Mouse (Mus musculus) lung, embryonic 15.5 days (tissue): Measurements from ENCODE around the gene Fbxo34. TPM values are rescaled to one million over a fixed set of nuclear protein-coding genes. Genes with fewer than 3 reads are reported as not detected.

Experiments used
- ATAC-seq: fragments of 200-750 bp; cut with Nextera tagmentation; 2 replicates; pipeline ENCODE4 v1.8.0; 2017; ENCODE audit warnings: moderate number of reproducible peaks, borderline replicate concordance; ENCODE audit not compliant: low FRiP score, low TSS enrichment; ENCODE audit errors: extremely low read depth
- H3K27ac ChIP-seq: fragments of 300-500 bp; sonication (generic); 2 replicates; pipeline ENCODE4 v1.5.1; 2015; ENCODE audit warnings: moderate library complexity, mild to moderate bottlenecking, inconsistent platforms
- H3K27me3 ChIP-seq: fragments of 300-500 bp; sonication (generic); 2 replicates; pipeline ENCODE4 v1.6.1; 2015; ENCODE audit warnings: inconsistent platforms
- H3K36me3 ChIP-seq: fragments of 300-500 bp; sonication (generic); 2 replicates; pipeline ENCODE4 v1.6.1; 2015; ENCODE audit warnings: inconsistent platforms
- H3K4me1 ChIP-seq: fragments of 300-500 bp; sonication (generic); 2 replicates; pipeline ENCODE4 v1.6.1; 2015; ENCODE audit warnings: inconsistent platforms
- H3K4me2 ChIP-seq: fragments of 300-500 bp; sonication (generic); 2 replicates; pipeline ENCODE4 v1.6.1; 2015; ENCODE audit warnings: inconsistent platforms, mild to moderate bottlenecking, moderate library complexity
- H3K4me3 ChIP-seq: fragments of 300-500 bp; sonication (generic); 2 replicates; pipeline ENCODE4 v1.5.1; 2015; ENCODE audit warnings: mild to moderate bottlenecking, inconsistent platforms
- H3K9ac ChIP-seq: fragments of 300-500 bp; sonication (generic); 2 replicates; pipeline ENCODE4 v1.6.1; 2015; ENCODE audit warnings: inconsistent platforms
- H3K9me3 ChIP-seq: fragments of 300-500 bp; sonication (generic); 2 replicates; pipeline ENCODE4 v1.6.1; 2016; ENCODE audit warnings: inconsistent platforms
- WGBS: fragments of 180-500 bp; shearing (Covaris S2); methylation state at CpG from one replicate; pipeline ENCODE4 v1.1.7; 2015; 5-methylcytosine and 5-hydroxymethylcytosine counted together
- polyA plus RNA-seq: library from polyadenylated mRNA; unstranded; fragments of >200 nt; fragmentation: Nextera tagmentation; extraction: Ambion mirVana; gene quantifications from 2 replicates; pipeline ENCODE4 v1.2.1, GENCODE M21; 2015

Fbxo34 gene
- polyA plus RNA-seq, 1 experiment from 2014 or later: 20.9 TPM

DNA sequence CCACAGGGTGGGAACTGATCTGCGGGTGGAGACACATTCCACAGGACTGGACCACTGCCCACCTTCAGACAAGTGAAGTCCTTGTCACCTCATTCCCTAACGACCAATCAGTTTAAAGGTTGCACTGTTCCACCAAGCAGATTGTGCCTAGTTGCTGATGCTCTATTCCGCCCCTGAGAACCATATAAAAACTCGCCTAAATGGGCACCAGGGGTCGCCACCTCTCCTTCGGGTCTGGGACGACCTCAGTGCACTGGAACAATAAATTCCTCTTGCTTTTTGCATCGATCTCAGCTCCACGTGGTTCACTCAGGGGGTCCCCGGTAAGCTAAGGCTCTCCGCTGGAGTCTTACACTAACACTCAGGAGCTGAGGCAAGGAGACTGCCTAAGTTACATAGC lies 124.5 kb downstream of the Fbxo34 start:
- no peak overlapping the region for H3K4me2 ChIP-seq
- no peak overlapping the region for H3K4me3 ChIP-seq
- H3K9ac ChIP-seq: no peak overlapping the region
- no peaks in the 10 kb centered on the region for H3K9me3 ChIP-seq
- no peaks in the 10 kb centered on the region for H3K36me3 ChIP-seq
- ATAC-seq: no peak
- no peaks in the 10 kb centered on the region for H3K27me3 ChIP-seq
- no peaks in the 10 kb centered on the region for H3K4me1 ChIP-seq
- no peak overlapping the region for H3K27ac ChIP-seq
- WGBS: 68% methylated on average over 11 of the region's 11 CpGs

GRCm38 (mm10) chr14:47576687-47577086 lies 126.5 kb downstream of the Fbxo34 start:
- no peaks in the 10 kb centered on the region for H3K9me3 ChIP-seq
- 49% methylated on average over 4 of the region's 4 CpGs for WGBS
- no peak overlapping the region for H3K9ac ChIP-seq
- no peak overlapping the region for H3K4me3 ChIP-seq
- H3K27me3 ChIP-seq: no peaks in the 10 kb centered on the region
- no peaks in the 10 kb centered on the region for H3K4me1 ChIP-seq
- H3K4me2 ChIP-seq: no peak overlapping the region
- no peak overlapping the region for H3K27ac ChIP-seq
- ATAC-seq: no peak
- H3K36me3 ChIP-seq: no peaks in the 10 kb centered on the region

GRCm38 (mm10) chr14:47578086-47578485 lies 127.9 kb downstream of the Fbxo34 start:
- H3K27me3 ChIP-seq: no peaks in the 10 kb centered on the region
- H3K9me3 ChIP-seq: no peaks in the 10 kb centered on the region
- ATAC-seq: no peak
- no peaks in the 10 kb centered on the region for H3K4me1 ChIP-seq
- no peak overlapping the region for H3K27ac ChIP-seq
- H3K36me3 ChIP-seq: no peaks in the 10 kb centered on the region
- 83% methylated on average over 2 of the region's 2 CpGs for WGBS
- H3K9ac ChIP-seq: no peak overlapping the region
- H3K4me3 ChIP-seq: no peak overlapping the region
- H3K4me2 ChIP-seq: no peak overlapping the region

GRCm38 (mm10) chr14:47581280-47581679 lies 131.1 kb downstream of the Fbxo34 start:
- WGBS: 30% methylated on average over 1 of the region's 1 CpGs
- no peak overlapping the region for H3K4me2 ChIP-seq

More at GRCm38 (mm10) chr14:47581280-47581679, 131.1 kb downstream of the Fbxo34 start:
- Histone ChIP-seq H3K9ac (no peak overlapping the region), H3K27me3 (no peaks in the 10 kb centered on the region), H3K27ac (no peak overlapping the region), H3K4me1 (no peaks in the 10 kb centered on the region), H3K36me3 (no peaks in the 10 kb centered on the region), H3K4me3 (no peak overlapping the region), H3K9me3 (no peaks in the 10 kb centered on the region)
- no peak for ATAC-seq

Other genes with a start within 250 kb of the Fbxo34 start
- 34.7 and 38.3 TPM in 2 replicates for gene Wdhd1, start 173.6 kb upstream of the Fbxo34 start, polyA plus RNA-seq
- 2.7 and 3.8 TPM in 2 replicates for gene Socs4, start 173.5 kb upstream of the Fbxo34 start, polyA plus RNA-seq
- gene Mapk1ip1l, start 152.2 kb upstream of the Fbxo34 start, polyA plus RNA-seq: 65.5 and 67.7 TPM in 2 replicates
- gene Lgals3, start 82.7 kb upstream of the Fbxo34 start, polyA plus RNA-seq: 26.8 and 36.0 TPM in 2 replicates
- 50.8 and 52.8 TPM in 2 replicates for gene Dlgap5, start 32.0 kb upstream of the Fbxo34 start, polyA plus RNA-seq
- gene Atg14, start 120.2 kb downstream of the Fbxo34 start, polyA plus RNA-seq: 12.9 and 13.4 TPM in 2 replicates
- gene Ktn1, start 198.0 kb downstream of the Fbxo34 start, polyA plus RNA-seq: 53.1 and 54.3 TPM in 2 replicates